Mouse (Mus musculus) embryonic facial prominence, embryonic 14.5 days (tissue): ENCODE results near the gene Chd2. TPM values are rescaled to one million over a fixed set of nuclear protein-coding genes. Genes with fewer than 3 reads are reported as not detected.
"Not testable (repeated sequence)": the region's sequence is repeated elsewhere in the genome, so short reads cannot be mapped to it uniquely, and the experiment has no call there.

Experiments used
- ATAC-seq: fragments of 200-750 bp; cut with Nextera tagmentation; 2 replicates; pipeline ENCODE4 v1.8.0; 2017; ENCODE audit warnings: low read depth, moderate number of reproducible peaks, moderate TSS enrichment
- DNase-seq: peaks from one replicate; pipeline ENCODE4 v3.0.0-alpha.2; 2015; ENCODE audit warnings: low spot score
- H3K27ac ChIP-seq: fragments of 300-500 bp; sonication (generic); replicated peaks from 2 replicates; pipeline ENCODE4 v1.5.1; 2014; ENCODE audit warnings: low read depth, mild to moderate bottlenecking, low read length, moderate library complexity
- H3K27me3 ChIP-seq: fragments of 300-500 bp; sonication (generic); replicated peaks from 2 replicates; pipeline ENCODE4 v1.6.1; 2014; ENCODE audit warnings: low read length; ENCODE audit not compliant: control insufficient read depth, insufficient read depth
- H3K36me3 ChIP-seq: fragments of 300-500 bp; sonication (generic); 2 replicates; pipeline ENCODE4 v1.6.1; 2014; ENCODE audit warnings: low read length, mixed read lengths; ENCODE audit not compliant: control insufficient read depth, insufficient read depth
- H3K4me1 ChIP-seq: fragments of 300-500 bp; sonication (generic); 2 replicates; pipeline ENCODE4 v1.6.1; 2014; ENCODE audit warnings: antibody characterized with exemption, low read length; ENCODE audit not compliant: control insufficient read depth, insufficient read depth
- H3K4me2 ChIP-seq: fragments of 300-500 bp; sonication (generic); 2 replicates; pipeline ENCODE4 v1.6.1; 2014; ENCODE audit warnings: low read depth, mild to moderate bottlenecking, low read length, moderate library complexity, mixed read lengths
- H3K4me3 ChIP-seq: fragments of 300-500 bp; sonication (generic); 2 replicates; pipeline ENCODE4 v1.5.1; 2014; ENCODE audit warnings: low read depth, mild to moderate bottlenecking, low read length
- H3K9ac ChIP-seq: fragments of 300-500 bp; sonication (generic); 2 replicates; pipeline ENCODE4 v1.6.1; 2014; ENCODE audit warnings: low read depth, mild to moderate bottlenecking, low read length, moderate library complexity, mixed read lengths
- H3K9me3 ChIP-seq: fragments of 300-500 bp; sonication (generic); 2 replicates; pipeline ENCODE4 v1.6.1; 2016; ENCODE audit warnings: low read length; ENCODE audit not compliant: control insufficient read depth
- WGBS: fragments of 180-500 bp; shearing (Covaris S2); extraction: QIAGEN DNeasy Blood & Tissue Kit; methylation state at CpG from one replicate; pipeline ENCODE4 v1.1.7; 2014; 5-methylcytosine and 5-hydroxymethylcytosine counted together
- polyA plus RNA-seq: library from polyadenylated mRNA; unstranded; fragments of >200 nt; fragmentation: Nextera tagmentation; extraction: Ambion mirVana; gene quantifications from 2 replicates; pipeline ENCODE4 v1.2.1, GENCODE M21; 2014

Chd2 gene
- polyA plus RNA-seq, 1 experiment from 2014 or later, result 39.5 TPM

- H3K36me3 ChIP-seq, result no peaks in the 10 kb centered on the region
- DNase-seq (peak; percentile 89), ATAC-seq (peak; percentile 62)
- no peaks in the 10 kb centered on the region for H3K27me3 ChIP-seq
- H3K9me3 ChIP-seq, result no peaks in the 10 kb centered on the region
- H3K4me2 ChIP-seq, result peak overlapping the region; percentile 24
- H3K4me3 ChIP-seq, result no peak overlapping the region
- H3K4me1 ChIP-seq, result peaks cover 46% of the 10 kb centered on the region
- H3K9ac ChIP-seq, result no peak overlapping the region
- WGBS, result 27% methylated on average over 13 of the region's 13 CpGs
- H3K27ac ChIP-seq, result peak overlapping the region; percentile 87
Observed at GRCm38 (mm10) chr7:73584009-73584995, 42.7 kb upstream of the Chd2 start.

- DNase-seq, result no peak
- H3K9ac ChIP-seq, result no peak overlapping the region
- no peak for ATAC-seq
- H3K27me3 ChIP-seq, result no peaks in the 10 kb centered on the region
- H3K36me3 ChIP-seq, result no peaks in the 10 kb centered on the region
- no peak overlapping the region for H3K4me3 ChIP-seq
- H3K4me2 ChIP-seq, result no peak overlapping the region
- peak overlapping the region; percentile 87 for H3K27ac ChIP-seq
- no peaks in the 10 kb centered on the region for H3K9me3 ChIP-seq
- H3K4me1 ChIP-seq, result peaks cover 38% of the 10 kb centered on the region
- WGBS, result 69% methylated on average over 7 of the region's 7 CpGs
Observed at GRCm38 (mm10) chr7:73583400-73583799, 41.8 kb upstream of the Chd2 start.

- H3K36me3 ChIP-seq, result no peaks in the 10 kb centered on the region
- no peak overlapping the region for H3K4me3 ChIP-seq
- no peak overlapping the region for H3K9ac ChIP-seq
- no peak overlapping the region for H3K27ac ChIP-seq
- H3K4me2 ChIP-seq, result 0 out of 2 replicates have a peak overlapping the region, but pooled peaks have one; percentile 7
- H3K27me3 ChIP-seq, result no peaks in the 10 kb centered on the region
- WGBS, result 44% methylated on average over 6 of the region's 6 CpGs
- no peaks in the 10 kb centered on the region for H3K9me3 ChIP-seq
- ATAC-seq (no peak), DNase-seq (peak; percentile 76)
- H3K4me1 ChIP-seq, result peaks cover 34% of the 10 kb centered on the region
Observed at GRCm38 (mm10) chr7:73581836-73582375, 40.3 kb upstream of the Chd2 start.

- 56% methylated on average over 8 of the region's 8 CpGs for WGBS
- peak; percentile 52 for DNase-seq
- Histone ChIP-seq H3K27ac (no peak overlapping the region), H3K27me3 (no peaks in the 10 kb centered on the region), H3K4me2 (no peak overlapping the region), H3K9ac (no peak overlapping the region), H3K9me3 (no peaks in the 10 kb centered on the region), H3K4me1 (peaks cover 16% of the 10 kb centered on the region), H3K36me3 (no peaks in the 10 kb centered on the region), H3K4me3 (no peak overlapping the region)
- ATAC-seq, result no peak
Observed at GRCm38 (mm10) chr7:73579072-73579731, 37.6 kb upstream of the Chd2 start.

- ATAC-seq (no peak), DNase-seq (no peak)
- Histone ChIP-seq H3K9ac (no peak overlapping the region), H3K4me2 (no peak overlapping the region), H3K27me3 (no peaks in the 10 kb centered on the region), H3K36me3 (no peaks in the 10 kb centered on the region), H3K9me3 (no peaks in the 10 kb centered on the region), H3K4me1 (0 out of 2 replicates have a peak, but pooled peaks cover 5% of the 10 kb centered on the region), H3K27ac (no peak overlapping the region), H3K4me3 (no peak overlapping the region)
- WGBS, result 77% methylated on average over 6 of the region's 6 CpGs
Observed at GRCm38 (mm10) chr7:73577888-73578421, 36.3 kb upstream of the Chd2 start.

- no peaks in the 10 kb centered on the region for H3K9me3 ChIP-seq
- no peak overlapping the region for H3K9ac ChIP-seq
- H3K4me3 ChIP-seq, result no peak overlapping the region
- no peaks in the 10 kb centered on the region for H3K36me3 ChIP-seq
- H3K4me2 ChIP-seq, result no peak overlapping the region
- no peaks in the 10 kb centered on the region for H3K27me3 ChIP-seq
- WGBS, result 60% methylated on average over 16 of the region's 16 CpGs
- H3K27ac ChIP-seq, result no peak overlapping the region
- ATAC-seq (no peak), DNase-seq (no peak)
- H3K4me1 ChIP-seq, result no peaks in the 10 kb centered on the region
Observed at GRCm38 (mm10) chr7:73576101-73576936, 34.7 kb upstream of the Chd2 start.

- no peak for ATAC-seq
- no peak for DNase-seq
- no peaks in the 10 kb centered on the region for H3K9me3 ChIP-seq
- 42% methylated on average over 8 of the region's 8 CpGs for WGBS
- no peaks in the 10 kb centered on the region for H3K27me3 ChIP-seq
- no peaks in the 10 kb centered on the region for H3K4me1 ChIP-seq
- no peaks in the 10 kb centered on the region for H3K36me3 ChIP-seq
- H3K27ac ChIP-seq, result no peak overlapping the region
- H3K9ac ChIP-seq, result no peak overlapping the region
- H3K4me3 ChIP-seq, result no peak overlapping the region
- no peak overlapping the region for H3K4me2 ChIP-seq
Observed at GRCm38 (mm10) chr7:73575257-73575656, 33.6 kb upstream of the Chd2 start.

GRCm38 (mm10) chr7:73574673-73575072 lies 33.0 kb upstream of the Chd2 start:
- H3K36me3 ChIP-seq, DNase-seq, ATAC-seq, H3K9ac ChIP-seq, H3K27me3 ChIP-seq, H3K9me3 ChIP-seq, H3K4me2 ChIP-seq, H3K4me1 ChIP-seq, H3K4me3 ChIP-seq, H3K27ac ChIP-seq: not testable (repeated sequence)
- WGBS, result 55% methylated on average over 3 of the region's 3 CpGs
